Mouse (Mus musculus): ENCODE results near the gene Ndrg3.

Gene Ndrg3

GRCm38 (mm10) chr2:156991470-156992319 is at the start of gene Ndrg3:
TSS of gene Ndrg3 (minus strand) at chr2:156992056.
- DNase-seq (ENCODE audit: low spot score): peak; percentile 98

DNA sequence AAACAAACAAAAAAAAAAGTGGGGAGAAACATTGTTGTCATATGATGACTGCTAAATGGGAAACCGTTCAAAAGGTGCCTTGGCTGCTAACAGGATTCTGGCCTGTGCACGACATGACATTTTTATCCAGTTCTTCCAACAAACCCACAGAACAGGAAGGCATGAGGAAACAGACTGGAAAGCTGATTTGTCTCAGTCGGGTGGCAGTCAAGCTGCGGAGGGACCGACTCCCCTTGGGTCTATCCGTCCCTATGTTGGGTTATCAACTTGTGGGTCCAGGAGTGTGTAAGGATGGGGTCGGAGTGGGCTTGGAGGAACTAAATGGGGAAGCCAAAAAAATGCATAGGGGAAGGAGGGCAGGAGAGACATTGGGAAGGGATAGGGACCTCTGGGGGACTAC is 49.6 kb upstream of the Ndrg3 start:
- DNase-seq (ENCODE audit: low spot score): no peak

GRCm38 (mm10) chr2:157040649-157041046 is 48.8 kb upstream of the Ndrg3 start:
- no peak for DNase-seq (ENCODE audit: low spot score)

- DNase-seq (ENCODE audit: low spot score): peak; percentile 38
Observed at GRCm38 (mm10) chr2:157039900-157040648, 48.2 kb upstream of the Ndrg3 start.

- DNase-seq (ENCODE audit: low spot score): no peak
Observed at GRCm38 (mm10) chr2:157037303-157037702, 45.4 kb upstream of the Ndrg3 start.

DNA sequence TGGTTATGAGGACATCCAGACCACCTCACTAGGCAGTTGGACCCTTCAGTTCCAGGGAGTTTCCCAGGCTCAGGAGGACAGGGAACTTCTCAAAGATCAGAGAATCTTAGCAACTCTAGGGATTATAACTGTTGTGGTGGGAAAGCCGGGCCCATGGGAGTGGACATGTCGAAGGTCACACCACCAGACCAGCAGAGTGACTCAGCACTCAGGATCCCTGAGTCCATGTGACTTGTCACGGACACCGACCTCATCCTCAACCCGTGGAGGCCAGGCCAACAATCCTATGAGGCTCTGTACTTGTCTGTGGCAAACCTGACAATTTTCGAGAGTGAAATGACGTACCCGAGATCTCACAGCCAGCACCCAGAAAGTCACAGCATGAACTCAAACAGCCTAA is 44.5 kb upstream of the Ndrg3 start:
- DNase-seq (ENCODE audit: low spot score): peak; percentile 45

- DNase-seq (ENCODE audit: low spot score): no peak
Observed at GRCm38 (mm10) chr2:157035371-157035770, 43.5 kb upstream of the Ndrg3 start.

GRCm38 (mm10) chr2:157030804-157031203 is 38.9 kb upstream of the Ndrg3 start:
- DNase-seq (ENCODE audit: low spot score): peak; percentile 83

GRCm38 (mm10) chr2:157028261-157028660 is 36.4 kb upstream of the Ndrg3 start:
- no peak for DNase-seq (ENCODE audit: low spot score)

- DNase-seq (ENCODE audit: low spot score): no peak
Observed at GRCm38 (mm10) chr2:157027106-157028008, 35.5 kb upstream of the Ndrg3 start.

DNA sequence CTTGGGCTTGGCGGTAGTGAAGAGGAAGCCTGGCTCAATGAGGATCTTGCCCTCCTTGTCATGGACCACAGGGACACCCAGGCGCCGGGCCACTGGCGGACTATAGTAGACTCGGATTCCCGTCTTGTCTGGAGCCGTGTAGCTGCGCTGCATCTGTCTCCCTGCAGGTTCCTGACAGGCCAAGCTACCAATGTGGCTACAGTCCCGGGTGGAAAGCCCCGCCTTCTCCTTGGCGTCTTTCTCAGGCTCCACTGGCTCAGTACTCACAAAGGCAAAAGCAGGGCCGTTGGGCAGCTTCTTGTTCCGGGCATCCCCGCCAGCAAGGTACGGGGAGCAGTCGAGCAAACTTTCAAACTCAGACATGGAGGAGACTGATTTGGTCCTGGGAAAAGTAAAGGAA is 29.3 kb upstream of the Ndrg3 start:
- DNase-seq (ENCODE audit: low spot score): no peak

DNA sequence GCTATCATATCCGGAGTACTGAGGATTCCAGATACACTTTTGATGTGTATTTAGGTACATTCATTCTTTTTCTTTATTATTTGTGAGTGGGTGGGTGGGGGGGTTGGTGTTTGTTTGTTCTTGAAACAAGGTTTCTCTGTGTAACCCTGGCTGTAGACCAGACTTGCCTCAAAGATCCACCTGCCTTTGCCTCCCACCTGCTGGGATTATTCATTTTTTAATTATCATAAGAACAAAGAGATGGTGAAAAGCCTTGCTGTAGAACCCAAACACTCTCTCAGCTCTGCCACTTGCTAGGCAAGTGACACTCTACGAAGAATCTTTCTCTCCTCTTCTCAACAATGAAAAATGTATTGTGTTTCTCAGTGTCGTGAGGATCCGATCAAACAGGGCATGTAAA is 27.4 kb upstream of the Ndrg3 start:
- DNase-seq (ENCODE audit: low spot score): no peak

GRCm38 (mm10) chr2:157016529-157017270 is 24.8 kb upstream of the Ndrg3 start:
- no peak for DNase-seq (ENCODE audit: low spot score)

DNA sequence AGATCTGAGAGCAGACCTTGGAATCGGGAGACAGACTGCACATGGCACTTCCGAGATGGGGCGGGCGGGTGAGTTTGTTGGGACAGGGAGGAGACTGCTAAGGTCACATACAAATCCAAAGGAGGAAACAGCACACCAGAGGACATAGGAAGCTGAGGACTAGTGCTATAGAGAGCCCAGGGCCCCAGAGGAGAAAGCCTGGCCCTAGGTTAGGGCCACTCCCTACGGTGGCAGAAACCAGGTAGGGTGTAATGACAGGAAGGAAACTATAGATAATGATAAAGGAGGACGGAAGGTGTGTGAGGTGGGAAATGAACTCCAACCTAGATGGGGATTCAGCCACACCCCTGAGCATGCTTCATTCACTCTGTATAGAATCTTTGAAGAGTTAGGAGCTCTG is 20.5 kb upstream of the Ndrg3 start:
- no peak for DNase-seq (ENCODE audit: low spot score)

- no peak for DNase-seq (ENCODE audit: low spot score)
Observed at GRCm38 (mm10) chr2:157010634-157011310, 18.9 kb upstream of the Ndrg3 start.

DNA sequence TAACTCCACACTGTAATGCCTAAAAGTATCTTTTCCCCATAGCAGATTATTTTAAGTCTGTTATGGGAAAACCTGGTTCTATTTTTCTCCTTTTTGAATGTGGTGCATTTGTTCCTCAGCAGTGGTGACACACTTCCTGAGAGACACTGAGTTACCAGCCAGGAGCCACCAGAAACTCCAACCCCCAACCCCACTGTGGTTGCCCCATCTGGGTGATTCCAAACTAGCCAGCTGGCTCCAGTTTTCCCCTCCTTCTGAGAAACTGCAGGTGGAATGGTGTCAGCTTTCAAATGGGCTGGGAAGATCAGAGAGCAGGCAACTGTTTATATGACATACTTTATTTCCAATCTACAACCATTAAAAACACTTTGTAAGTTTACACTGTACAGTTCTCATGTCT is 18.3 kb upstream of the Ndrg3 start:
- DNase-seq (ENCODE audit: low spot score): no peak

DNA sequence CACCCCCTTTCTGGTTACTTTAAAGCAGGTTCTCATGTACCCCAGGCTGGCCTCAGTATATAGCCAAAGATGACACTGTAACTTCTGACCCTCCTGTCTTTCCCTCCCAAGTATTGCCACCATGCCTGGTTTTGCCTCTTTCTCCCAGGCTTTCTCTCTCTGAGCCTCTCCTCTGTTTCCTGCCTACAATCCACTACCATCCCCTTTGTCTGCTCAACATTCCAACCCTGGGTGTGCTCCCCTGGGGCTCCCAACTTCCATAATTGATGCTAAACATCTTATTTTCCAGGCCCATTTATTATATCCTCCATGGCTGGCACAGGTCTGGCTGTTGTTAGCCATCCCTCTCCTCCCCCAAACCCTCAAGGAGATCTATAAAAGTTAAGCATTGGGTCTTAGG is 16.7 kb upstream of the Ndrg3 start:
- DNase-seq (ENCODE audit: low spot score): no peak

DNA sequence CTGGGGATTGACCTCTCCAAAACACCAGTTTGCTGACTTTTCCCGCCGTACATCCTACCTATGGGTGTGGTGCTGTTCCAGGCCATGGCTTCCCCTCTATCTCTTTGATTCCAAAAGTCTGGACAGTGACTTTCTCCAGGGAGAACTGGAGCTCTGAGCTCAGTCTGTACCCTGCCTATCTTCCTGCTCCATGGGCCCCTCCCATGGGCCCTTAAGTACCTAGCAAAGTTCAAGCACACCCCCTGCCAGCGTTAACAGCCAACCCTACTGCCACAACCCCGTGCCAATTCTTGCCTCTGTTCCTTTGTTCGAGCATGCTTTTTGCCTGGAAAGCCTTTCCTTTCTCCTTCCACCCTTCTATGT is 15.4 kb upstream of the Ndrg3 start:
- DNase-seq (ENCODE audit: low spot score): no peak

DNA sequence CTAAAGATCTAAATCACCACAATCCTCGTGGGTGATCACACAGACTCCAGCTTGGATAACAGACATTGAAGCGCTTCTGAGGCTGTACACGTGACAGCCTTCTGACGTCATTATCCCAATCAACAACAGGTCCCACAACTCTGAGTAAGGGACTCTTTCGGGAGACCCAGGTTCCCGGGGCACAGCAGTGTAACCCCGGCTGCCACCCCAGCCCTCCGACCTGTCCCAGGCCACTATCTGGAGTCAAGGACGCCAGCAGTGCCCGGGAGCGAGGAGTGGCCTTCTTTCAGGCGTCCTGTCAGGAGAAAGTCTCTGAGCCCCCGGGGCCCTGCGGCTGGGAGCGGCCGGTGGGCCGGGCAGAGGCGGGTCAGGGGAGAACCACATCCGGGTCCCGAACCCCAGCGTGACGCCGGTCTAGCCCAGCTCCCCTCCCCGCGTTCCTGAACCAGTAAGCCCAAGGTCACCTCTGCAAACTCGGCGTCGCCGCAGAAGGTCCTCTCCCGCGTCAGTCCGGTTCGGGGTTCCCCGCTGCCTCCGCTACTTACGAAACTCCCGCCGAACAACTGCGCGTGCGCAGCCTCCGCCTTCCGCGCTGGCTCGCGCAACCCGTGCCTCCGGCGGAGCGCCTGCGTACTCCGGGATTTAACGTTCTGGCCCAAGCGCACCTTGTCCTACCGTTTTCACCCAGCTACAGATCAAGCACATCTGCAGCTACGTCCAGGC is 14.8 kb upstream of the Ndrg3 start, which contains the start of gene Dsn1:
Dsn1 (minus strand) TSS at position 644 of the 723 bp plus-strand sequence.
- peak; percentile 90 for DNase-seq (ENCODE audit: low spot score)

- no peak for DNase-seq (ENCODE audit: low spot score)
Observed at GRCm38 (mm10) chr2:157002321-157002720, 10.5 kb upstream of the Ndrg3 start.

Data from lung, postnatal 25 days (tissue).